Mouse (Mus musculus): ENCODE results near the gene Cmip.

The Cmip gene

DNA sequence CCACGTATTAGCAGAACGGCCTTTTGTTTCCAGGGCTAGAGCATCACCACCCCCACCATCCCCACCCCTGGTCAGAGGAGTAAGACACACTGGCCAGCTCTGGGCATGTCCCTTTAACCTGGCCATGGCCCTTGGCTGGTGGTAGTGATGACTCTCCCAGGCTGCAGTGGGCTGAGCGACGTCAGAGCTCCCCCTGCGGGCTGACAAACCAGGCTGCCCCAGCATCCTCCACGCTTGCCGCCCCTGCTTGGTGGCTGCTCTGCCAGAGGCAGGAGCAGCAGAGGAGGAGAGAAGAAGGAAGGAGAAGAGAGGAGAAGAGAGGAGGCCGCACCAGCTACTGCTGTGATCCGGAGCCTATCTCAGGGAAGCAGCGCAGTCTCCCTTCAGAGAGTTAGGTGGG is 122.3 kb downstream of the Cmip start:
- peak; percentile 63 for DNase-seq (ENCODE audit: low spot score)

DNA sequence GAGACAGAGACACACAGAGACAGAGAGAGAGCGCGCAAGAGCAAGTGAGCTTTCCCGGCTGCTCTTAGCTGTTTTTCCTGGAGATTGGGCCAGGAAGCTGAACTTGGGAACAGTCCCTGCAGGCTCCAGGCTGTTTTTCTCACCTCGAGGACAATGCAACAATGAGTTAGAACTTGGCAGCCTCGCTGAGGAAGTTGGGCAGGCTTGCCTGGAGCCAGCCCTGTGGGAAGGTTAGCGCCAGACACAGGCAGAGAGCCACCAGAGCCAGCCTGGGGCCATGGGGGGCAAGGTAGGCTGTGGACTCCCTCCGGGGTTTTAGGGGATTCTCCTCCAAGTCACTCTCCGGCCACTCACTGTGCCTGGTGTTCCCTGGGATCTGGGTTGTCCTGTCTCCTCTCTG is 123.9 kb downstream of the Cmip start:
- DNase-seq (ENCODE audit: low spot score): peak; percentile 57

DNA sequence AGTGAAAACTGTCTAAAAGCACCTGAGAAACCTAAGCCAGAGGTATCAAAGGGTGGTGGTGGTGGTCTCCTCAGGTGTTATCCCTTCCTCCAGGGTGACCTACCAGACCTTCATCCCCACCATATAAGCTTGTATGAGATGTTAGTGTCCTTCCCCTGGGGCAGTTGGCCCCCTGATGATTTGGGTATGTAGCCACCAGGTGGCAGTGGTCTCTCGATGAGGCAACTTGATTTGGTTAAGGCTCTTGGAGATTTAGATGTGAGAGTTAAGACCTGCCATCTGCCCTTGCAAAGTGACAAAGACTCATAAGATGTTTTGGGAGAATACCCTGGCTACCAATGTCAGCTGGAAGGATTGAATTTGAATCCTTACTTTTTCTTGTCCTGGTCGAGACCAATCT is 129.3 kb downstream of the Cmip start:
- no peak for DNase-seq (ENCODE audit: low spot score)

DNA sequence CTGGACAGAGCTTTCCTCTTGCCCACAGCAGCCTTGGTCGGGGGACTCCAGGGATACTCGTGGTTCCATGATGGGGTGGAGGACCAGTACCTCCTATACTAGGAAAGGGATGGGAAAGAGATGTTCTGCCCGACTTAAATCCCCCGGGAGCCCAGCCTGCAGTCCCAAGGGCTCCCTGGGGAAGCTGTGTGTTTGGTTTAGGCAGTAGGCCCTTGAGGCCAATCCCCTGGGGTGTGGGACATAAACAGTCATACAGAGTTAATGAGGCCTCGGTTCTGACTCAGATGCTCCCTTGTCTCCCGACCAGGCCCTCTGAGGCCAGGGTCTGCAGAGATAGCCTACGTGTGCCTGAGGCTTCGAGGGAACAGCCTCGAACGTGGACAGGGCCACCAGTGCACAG is 130.8 kb downstream of the Cmip start:
- DNase-seq (ENCODE audit: low spot score): no peak

DNA sequence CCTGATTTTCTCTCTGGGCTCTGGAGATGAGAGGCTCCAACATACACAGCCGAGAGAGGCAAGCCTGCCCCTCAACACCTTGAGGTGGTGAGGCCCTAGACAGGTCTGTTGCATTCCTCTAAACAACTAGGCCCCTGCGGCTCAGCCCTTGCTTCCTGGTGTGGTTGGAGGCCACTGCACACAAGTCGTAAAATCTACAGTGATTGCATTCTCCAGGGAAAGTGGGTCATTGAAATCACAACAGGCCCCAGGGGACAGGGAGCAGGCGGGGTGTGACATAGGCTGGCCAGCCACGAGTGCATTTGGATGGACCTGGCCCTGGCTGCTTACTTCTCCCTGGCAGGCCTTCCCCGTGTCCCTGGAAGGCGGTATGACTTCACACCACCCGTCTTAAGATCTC is 131.5 kb downstream of the Cmip start:
- no peak for DNase-seq (ENCODE audit: low spot score)

DNA sequence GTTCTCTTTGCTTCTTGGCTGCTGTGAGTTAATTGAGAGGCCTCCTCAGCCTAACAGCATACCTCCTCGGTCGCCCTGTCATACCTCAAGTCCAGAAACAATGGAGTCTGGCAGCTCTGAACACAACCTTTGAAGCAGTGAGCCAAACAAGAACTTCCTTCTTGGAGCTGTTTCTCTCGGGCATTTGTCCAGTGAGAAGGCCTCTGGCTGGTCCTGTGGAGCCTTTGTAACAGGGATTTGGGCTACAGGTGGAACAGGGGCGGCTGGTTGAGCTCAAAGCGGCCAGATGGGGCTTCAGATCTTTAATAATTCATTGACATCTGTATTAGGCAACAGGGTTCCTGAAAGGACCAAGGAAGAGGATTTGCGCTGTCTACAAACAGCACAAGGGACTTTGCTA is 137.0 kb downstream of the Cmip start:
- no peak for DNase-seq (ENCODE audit: low spot score)

DNA sequence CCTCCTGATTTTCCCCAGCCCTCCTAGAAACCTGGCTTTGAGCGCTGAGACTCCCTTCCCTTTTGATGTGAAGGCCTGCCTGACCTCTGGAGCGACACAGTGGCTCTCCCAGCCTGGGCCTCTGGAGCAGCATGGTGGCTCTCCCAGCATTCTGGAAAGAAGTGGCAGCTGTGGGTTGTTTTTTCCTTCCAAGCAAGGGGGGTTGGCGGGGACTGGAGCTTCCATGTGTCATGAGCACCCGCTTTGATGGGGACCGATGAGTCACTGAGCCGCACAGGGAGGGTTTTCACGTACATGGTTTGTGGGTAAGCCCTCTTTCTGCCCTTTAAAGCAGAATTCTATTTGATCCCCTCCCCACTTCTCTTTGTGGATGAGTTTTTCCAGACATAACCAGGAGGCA is 138.2 kb downstream of the Cmip start:
- no peak for DNase-seq (ENCODE audit: low spot score)

DNA sequence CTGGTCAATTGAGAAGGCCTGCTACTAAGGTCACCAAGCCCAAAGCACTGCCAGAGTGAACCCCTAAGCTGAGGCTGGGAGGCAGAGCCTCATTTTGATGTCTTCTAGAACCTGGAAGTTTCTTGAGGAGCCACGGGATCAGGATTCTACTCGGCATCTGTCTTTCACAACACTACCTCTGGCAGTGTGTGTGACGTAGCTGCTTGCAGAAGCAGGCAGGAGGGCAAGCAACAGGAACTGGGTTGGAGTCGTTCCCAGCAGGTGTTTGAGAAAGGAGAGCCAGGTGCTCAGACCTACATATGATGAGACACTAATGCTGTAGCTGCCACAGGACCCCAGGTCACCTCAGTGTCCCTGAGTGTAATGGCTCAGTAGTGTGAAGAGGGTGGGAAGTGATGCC is 140.0 kb downstream of the Cmip start:
- DNase-seq (ENCODE audit: low spot score): no peak

DNA sequence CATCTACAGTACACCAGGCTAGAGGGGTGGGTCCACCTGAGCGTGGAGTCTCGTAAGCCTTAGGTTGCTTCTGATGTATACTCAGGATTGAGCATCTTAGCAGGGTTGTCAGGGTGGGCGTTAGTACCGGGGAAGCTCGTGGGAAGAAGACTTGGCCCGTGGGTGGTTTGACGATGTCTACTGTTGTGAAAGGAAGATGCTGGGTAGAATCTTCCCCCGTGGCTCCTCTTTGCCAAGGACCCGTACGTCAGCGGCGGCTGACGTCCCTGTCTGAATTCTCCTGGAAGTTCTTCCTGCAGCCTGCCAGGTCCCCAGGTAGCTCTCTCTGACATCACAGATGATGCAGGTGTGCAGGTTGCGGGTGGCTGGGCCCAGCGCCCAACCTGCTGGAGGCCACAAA is 140.9 kb downstream of the Cmip start:
- no peak for DNase-seq (ENCODE audit: low spot score)

DNA sequence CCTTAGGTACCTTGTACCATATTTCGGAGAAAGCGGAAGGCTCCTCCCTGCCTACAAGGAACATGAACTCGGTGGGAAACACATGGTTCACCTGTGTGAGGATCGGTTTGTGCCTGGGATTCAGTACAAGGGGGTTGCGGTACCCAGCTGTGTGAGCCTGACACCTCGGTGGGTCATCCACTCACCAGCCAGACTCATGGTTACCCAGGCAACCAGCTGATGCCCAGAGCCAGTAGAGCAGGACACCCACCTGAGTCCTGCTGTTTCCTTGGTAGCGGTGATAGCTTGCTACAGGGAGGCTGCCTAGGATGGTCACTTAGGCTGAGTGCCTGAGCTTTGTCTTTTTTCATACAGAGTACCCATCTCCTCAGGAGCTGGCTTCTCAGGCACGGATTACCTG is 142.4 kb downstream of the Cmip start:
- DNase-seq (ENCODE audit: low spot score): no peak

DNA sequence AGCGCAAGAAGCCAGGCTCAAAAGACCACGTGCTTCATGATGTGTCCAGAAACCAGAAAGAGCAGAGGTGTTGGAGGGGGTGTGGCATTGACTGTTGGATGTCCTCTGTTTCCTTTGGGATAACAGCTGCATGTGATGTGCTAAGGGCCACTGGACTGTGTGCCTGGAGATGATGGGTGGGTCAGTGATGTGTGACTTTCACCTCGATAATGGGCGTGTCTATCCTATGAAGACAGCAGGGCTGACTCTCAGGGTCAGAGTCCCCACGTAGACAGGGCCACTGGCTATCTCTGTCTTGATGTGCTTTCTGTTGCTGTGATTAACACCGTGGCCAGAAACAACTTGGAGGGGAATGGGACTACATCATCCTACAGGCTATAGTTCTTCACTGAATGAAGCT is 144.0 kb downstream of the Cmip start:
- DNase-seq (ENCODE audit: low spot score): no peak

DNA sequence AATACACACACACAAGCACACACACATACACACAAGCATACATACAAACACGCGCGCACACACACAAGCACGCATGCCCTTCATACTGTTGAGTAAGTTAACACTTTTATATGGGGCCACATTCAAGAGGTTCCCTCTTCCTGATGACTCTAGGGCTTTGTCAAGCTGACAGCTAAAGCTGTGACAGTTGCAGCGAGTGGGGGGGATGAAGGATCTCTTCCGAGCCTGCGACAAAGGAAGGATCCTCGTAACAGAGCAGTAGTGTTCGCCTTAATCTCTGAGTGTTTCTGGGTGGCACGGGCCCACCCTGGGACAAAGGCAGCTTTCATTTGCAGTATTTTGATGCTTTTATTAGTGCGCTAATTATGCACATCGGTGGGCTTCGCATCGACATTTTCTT is 145.0 kb downstream of the Cmip start:
- no peak for DNase-seq (ENCODE audit: low spot score)

DNA sequence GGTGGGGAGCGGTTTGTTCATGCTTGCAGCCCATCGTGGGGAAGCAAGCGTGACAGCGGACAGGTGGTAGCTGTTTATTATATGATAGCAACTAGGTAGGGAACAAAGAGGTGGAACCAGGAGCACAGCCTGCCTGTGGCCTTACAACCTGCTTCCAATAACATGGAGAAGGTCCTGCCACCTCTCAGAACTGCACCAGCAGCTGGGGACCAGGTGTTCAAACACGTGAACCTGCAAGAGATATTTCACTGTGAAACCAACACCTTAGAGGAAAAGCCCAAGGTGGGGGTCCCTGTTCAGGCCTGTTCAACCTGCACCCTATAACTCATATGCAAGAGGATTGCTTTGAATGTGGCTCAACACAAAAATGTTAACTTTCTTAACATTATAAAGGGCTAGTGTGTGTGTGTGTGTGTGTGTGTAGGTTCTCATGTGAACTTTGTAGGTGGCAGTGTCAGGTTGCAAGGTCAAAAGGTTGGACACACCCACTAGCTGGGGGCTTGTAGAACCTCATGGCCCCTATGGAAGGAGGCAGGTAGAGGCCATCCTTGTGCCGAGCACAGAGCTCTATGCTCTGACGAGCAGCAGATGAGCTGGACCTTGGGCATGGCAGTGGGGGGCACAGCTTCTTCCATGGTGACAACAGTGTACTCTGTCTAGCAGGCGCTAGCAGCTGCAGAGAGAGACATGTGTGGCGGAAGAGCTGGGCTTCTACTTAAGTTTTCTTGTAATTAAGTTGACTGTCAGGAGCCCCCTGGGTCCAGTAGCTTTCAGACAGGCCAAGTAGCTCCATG is 146.2 kb downstream of the Cmip start:
- no peak for DNase-seq (ENCODE audit: low spot score)

DNA sequence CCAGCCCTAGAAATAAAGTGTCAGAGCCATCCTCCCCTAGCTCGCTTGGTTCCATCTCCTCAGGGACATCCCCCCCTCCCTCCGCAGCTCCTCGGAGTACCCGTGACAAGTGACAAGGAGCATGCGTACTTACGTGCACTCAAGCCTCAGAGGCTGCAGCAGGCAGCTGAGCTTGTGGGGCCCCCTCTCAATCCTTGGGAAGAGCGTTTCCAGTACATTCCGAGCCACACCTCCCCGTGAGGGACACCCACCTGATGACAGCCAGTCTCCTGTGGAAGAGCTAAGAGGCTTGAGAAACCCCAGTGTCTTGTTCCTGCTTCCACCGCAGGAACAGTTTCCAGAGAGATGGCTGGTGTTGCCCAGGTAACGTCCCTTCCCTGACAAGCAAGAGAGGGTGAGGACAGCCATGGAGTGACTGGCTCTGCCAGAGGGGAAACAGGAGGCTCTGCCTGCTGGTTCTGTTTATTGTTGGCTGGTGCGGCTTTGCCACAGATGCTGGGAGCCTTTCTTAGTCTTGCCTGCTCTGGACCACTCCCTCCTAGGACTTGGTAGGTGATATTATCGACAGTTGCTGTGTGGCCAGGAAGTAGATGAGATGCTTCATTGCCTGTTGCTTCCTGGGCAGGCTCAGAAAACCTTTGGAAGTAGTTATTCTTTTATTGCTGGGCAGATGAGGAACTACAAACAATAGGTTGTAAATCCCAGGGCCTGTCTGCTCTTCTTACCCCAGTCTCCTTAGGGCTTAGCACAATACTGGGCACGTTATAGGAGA is 147.0 kb downstream of the Cmip start:
- no peak for DNase-seq (ENCODE audit: low spot score)

DNA sequence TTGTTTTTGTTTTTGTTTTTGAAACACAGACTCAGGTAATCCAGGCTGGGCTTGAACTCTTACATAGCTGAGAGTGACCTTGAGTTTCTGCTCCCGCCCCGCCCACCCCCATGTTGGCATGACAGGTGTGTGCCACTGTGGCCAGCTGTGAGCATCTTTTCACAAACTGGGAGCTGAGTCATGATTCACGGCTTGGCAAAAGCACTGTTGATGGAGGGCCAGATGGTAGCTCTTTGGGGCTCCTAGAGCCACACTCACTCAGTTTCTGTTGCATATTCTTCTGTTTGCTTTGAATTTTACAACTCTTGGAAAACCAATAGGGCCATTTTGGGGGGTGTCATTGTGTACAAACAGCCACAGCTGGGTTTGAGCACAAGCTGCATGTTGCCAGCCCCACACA is 149.2 kb downstream of the Cmip start:
- DNase-seq (ENCODE audit: low spot score): no peak

DNA sequence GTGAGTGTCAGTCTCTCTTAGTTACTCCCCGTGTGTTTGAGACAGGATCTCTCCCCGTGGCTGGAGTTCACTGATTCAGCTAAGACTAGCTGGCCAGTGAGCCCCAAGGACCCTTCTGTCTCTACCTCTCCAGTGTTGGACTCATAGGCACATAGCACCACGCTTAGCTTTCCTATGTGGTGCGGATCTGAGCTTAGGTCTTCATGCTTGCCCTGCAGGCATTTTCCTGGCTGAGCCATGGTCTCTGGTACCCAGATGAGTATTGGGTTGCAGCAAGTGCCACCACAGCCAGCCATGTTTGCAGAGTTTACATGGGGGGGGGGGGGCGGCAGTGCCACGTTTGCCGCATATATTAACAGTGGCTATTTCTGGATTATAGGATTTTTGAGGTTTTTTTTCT is 151.8 kb downstream of the Cmip start:
- no peak for DNase-seq (ENCODE audit: low spot score)

DNA sequence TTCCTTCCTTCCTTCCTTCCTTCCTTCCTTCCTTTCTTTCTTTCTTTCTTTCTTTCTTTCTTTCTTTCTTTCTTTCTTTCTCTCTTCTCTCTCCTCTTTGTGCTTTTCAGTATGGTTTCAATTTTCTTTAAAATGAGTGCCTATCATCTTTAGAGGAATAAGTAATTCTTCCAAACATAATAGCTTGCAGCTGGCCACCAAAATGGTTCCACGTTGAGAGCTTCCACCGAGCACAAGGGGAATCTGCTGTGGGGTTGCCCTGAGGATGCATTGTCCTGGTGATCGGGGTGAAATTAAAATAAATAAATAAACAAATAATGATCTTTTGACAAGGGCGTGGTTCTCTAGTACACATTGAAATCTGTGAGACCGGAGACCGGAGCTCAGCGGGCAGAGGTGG is 152.2 kb downstream of the Cmip start:
- no peak for DNase-seq (ENCODE audit: low spot score)

DNA sequence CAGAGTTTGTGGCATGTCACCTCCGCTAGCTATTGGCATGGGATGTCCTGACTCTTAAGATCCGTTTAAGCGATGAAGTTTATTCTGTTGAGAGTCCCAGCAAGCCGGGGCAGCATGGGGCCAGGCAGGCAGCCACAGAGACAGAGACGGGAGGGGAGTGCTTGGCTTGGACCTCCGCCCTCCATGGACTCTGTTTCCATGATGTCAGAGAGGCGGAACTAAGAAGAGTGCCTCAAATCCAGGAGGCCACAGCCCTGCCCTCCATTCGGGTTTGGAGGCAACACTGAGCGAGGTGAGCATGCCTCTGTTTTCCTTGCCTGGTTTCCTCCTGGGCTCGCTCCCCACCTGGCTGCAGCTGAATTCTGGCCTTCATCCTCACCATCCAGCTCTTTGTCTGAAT is 153.5 kb downstream of the Cmip start:
- DNase-seq (ENCODE audit: low spot score): peak; percentile 25

DNA sequence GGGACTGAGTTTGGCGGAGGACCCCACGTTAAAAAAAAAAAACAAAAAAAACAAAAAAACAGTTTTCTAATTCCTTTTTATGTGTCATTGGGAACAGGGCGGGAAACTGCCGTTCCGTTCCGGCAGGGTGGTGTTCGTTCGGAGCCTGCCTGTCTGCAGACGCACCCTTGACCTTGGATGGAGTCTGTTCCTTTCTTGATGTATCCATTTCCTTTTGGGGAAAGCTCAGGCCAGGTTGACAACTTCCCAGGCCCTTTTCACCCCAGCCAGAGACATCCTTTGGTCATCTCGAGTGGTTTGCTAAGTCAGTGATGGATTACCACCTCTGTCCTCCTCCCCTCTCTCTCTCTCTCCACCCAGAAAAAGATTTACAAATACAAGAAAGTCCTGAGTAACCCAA is 154.0 kb downstream of the Cmip start:
- DNase-seq (ENCODE audit: low spot score): no peak

DNA sequence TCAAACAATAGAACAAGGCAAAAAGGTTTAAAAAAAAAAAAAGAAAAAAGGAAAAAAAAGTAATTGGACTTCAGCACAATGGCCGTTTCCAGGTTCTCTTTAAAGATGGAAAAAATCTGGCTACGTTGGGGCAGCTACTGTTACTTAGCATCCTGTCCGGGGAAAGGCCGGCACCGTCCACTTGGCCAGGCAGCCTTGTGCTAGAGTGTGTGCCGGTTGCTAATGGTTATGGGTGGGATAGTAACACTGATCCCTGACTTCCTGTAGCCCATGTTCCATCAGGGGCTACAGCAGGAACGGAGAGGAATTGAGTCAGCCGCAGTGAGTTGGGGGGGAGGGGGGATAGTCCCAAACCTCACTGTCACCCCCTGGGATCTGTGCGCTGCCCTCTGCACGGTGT is 155.4 kb downstream of the Cmip start:
- no peak for DNase-seq (ENCODE audit: low spot score)

DNA sequence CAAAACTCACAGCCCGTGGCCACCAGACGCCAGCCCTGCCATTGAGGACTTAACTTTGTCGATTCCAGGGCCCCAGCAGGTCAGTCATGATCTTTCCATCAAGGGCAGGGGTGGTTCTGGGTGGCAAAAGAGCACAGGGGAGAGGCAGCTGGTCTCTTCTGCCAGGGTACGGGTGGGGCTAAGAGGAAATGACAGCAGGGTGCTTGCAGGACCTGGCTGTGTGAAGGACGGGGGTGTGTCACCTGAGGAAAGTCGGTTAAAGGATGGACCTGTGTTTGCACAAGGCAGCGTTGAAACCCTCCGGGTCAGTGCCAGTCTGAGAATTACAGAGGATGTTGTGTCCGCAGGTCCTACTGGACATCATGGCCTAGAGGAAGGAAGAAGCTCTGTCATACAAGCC is 161.0 kb downstream of the Cmip start:
- DNase-seq (ENCODE audit: low spot score): no peak

DNA sequence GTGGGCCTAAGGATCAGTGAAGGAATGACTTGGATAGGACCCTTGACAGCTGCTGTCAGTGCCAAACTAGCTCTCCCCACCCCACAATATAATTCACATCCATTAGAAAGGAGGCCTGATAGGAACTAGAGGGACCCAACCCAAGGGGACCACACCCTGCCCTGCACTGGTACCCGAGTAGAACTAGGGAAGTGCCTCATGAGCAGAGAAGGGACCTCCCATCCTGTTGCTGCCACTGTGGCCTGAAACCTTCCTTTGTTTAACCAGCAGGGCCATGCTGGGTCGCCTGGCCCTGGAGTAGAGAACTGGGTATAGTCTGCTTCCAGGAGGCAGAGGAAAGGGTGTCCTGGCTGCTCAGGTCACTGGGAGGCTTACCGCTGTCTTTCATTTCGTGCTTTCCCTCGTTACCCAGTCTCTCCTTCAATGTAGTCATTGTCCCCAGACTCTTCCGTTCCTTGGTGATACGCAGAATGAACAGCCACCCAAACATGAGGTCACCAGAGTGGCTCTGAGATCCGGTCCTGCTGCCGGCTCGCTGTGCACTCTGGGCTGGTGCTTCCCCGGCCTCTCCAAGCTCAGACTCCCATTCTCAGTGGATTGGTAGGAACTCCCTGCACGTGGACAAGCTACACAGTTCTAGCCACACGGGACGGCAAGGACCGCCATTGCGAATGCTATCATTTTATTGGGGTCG is 164.1 kb downstream of the Cmip start:
- no peak for DNase-seq (ENCODE audit: low spot score)

DNA sequence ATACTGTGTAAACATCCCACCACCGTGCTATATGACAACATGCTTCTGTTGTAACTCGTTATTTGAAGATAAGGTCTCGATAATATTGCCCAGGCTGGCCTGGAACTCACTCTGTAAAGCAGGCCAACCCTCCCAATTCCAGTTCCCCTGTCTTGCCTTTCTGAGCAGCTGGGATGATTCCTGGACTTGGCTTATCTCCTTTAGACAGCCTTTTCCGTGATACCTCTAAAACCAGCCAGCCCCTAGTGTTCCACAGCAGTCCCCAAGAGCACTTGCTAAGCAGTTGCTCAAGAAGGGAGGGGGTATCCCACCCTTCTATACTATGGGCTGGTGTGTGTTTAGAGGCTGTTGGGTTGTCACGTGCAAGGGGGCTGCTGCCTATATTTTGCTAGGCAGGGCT is 165.0 kb downstream of the Cmip start:
- DNase-seq (ENCODE audit: low spot score): no peak

All from ovary, postnatal 36 days (tissue).